Mouse (Mus musculus) lung, postnatal 0 days (tissue): ENCODE results near the gene Ddb2. TPM values are rescaled to one million over a fixed set of nuclear protein-coding genes. Genes with fewer than 3 reads are reported as not detected.
"Not testable (repeated sequence)": the region's sequence is repeated elsewhere in the genome, so short reads cannot be mapped to it uniquely, and the experiment has no call there.

Source experiments
- ATAC-seq: fragments of 200-750 bp; cut with Nextera tagmentation; 2 replicates; pipeline ENCODE4 v1.8.0; 2017; ENCODE audit warnings: moderate library complexity
- DNase-seq: peaks from one replicate; pipeline ENCODE4 v3.0.0-alpha.2; 2016; ENCODE audit warnings: low spot score
- H3K27ac ChIP-seq: fragments of 300-500 bp; sonication (generic); 2 replicates; pipeline ENCODE4 v1.5.1; 2014; ENCODE audit warnings: antibody characterized with exemption, mild to moderate bottlenecking, low read length, mixed read lengths
- H3K27me3 ChIP-seq: fragments of 300-500 bp; sonication (generic); replicated peaks from 2 replicates; pipeline ENCODE4 v1.6.1; 2014; ENCODE audit warnings: low read length, mixed read lengths; ENCODE audit not compliant: insufficient read depth
- H3K36me3 ChIP-seq: fragments of 300-500 bp; sonication (generic); 2 replicates; pipeline ENCODE4 v1.6.1; 2014; ENCODE audit warnings: low read length, mixed read lengths; ENCODE audit not compliant: insufficient read depth
- H3K4me1 ChIP-seq: fragments of 300-500 bp; sonication (generic); 2 replicates; pipeline ENCODE4 v1.6.1; 2014; ENCODE audit warnings: antibody characterized with exemption, low read depth, low read length, mixed read lengths; ENCODE audit not compliant: insufficient read depth
- H3K4me2 ChIP-seq: fragments of 300-500 bp; sonication (generic); replicated peaks from 2 replicates; pipeline ENCODE4 v1.6.1; 2014; ENCODE audit warnings: low read depth, mild to moderate bottlenecking, low read length, moderate library complexity, mixed read lengths
- H3K4me3 ChIP-seq: fragments of 300-500 bp; sonication (generic); 2 replicates; pipeline ENCODE4 v1.5.1; 2014; ENCODE audit warnings: low read depth, low read length
- H3K9ac ChIP-seq: fragments of 300-500 bp; sonication (generic); replicated peaks from 2 replicates; pipeline ENCODE4 v1.6.1; 2014; ENCODE audit warnings: low read depth, mild to moderate bottlenecking
- H3K9me3 ChIP-seq: fragments of 300-500 bp; sonication (generic); 2 replicates; pipeline ENCODE4 v1.6.1; 2016; ENCODE audit warnings: low read length, mixed read lengths
- CTCF ChIP-seq: IDR thresholded peaks from 2 replicates; pipeline ENCODE4 v1.5.1; 2016; ENCODE audit warnings: antibody characterized with exemption, mild to moderate bottlenecking
- EP300 ChIP-seq: IDR thresholded peaks from 2 replicates; pipeline ENCODE4 v1.6.1; 2016; ENCODE audit warnings: antibody characterized with exemption, mild to moderate bottlenecking, control low read depth
- WGBS: fragments of 180-500 bp; shearing (Covaris S2); extraction: QIAGEN DNeasy Blood & Tissue Kit; methylation state at CpG from one replicate; pipeline ENCODE4 v1.1.7; 2014; 5-methylcytosine and 5-hydroxymethylcytosine counted together
- polyA plus RNA-seq: library from polyadenylated mRNA; unstranded; fragments of >200 nt; fragmentation: Nextera tagmentation; extraction: Ambion mirVana; gene quantifications from 2 replicates; pipeline ENCODE4 v1.2.1, GENCODE M21; 2015

The Ddb2 gene
- polyA plus RNA-seq, 1 experiment from 2014 or later: 13.6 TPM

GRCm38 (mm10) chr2:91244557-91245228, 7.9 kb upstream of the Ddb2 start:
- no peak overlapping the region for H3K4me3 ChIP-seq
- no peak for ATAC-seq
- TF ChIP-seq EP300: no peak
- no peak for TF ChIP-seq CTCF
- H3K4me1 ChIP-seq: no peaks in the 10 kb centered on the region
- no peaks in the 10 kb centered on the region for H3K27me3 ChIP-seq
- H3K27ac ChIP-seq: no peak overlapping the region
- H3K9me3 ChIP-seq: no peaks in the 10 kb centered on the region
- no peak for DNase-seq
- WGBS: 70% methylated on average over 5 of the region's 5 CpGs
- H3K9ac ChIP-seq: no peak overlapping the region
- no peaks in the 10 kb centered on the region for H3K36me3 ChIP-seq
- H3K4me2 ChIP-seq: no peak overlapping the region

- ATAC-seq (no peak), DNase-seq (no peak)
- 66% methylated on average over 3 of the region's 3 CpGs for WGBS
- Histone ChIP-seq H3K27me3 (no peaks in the 10 kb centered on the region), H3K27ac (no peak overlapping the region), H3K9me3 (no peaks in the 10 kb centered on the region), H3K4me2 (no peak overlapping the region), H3K4me1 (no peaks in the 10 kb centered on the region), H3K9ac (no peak overlapping the region), H3K4me3 (no peak overlapping the region), H3K36me3 (no peaks in the 10 kb centered on the region)
- TF ChIP-seq CTCF (no peak), EP300 (no peak)
Measured at GRCm38 (mm10) chr2:91243416-91243815, 6.6 kb upstream of the Ddb2 start.

DNA sequence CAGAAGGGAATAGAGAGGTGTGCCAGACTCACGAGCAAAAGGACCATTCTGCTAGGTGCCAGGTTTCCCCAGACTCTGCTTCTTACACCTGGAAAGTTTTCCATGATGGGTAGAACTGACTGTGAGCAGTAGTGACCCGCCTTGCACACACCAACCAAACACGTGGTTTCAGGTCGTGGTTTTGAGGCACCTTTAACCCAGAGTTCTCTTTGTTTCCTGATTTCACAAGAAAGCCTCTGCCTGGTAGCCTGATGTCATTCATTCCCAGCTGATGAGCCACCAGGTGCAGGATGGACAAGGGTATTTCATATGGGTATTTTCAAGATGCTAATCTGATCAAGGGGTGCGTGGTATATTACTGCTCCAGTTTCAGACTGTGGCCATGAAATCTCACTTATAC, 5.8 kb upstream of the Ddb2 start:
- Histone ChIP-seq H3K4me3 (no peak overlapping the region), H3K9me3 (no peaks in the 10 kb centered on the region), H3K27ac (no peak overlapping the region), H3K36me3 (no peaks in the 10 kb centered on the region), H3K27me3 (no peaks in the 10 kb centered on the region), H3K4me2 (no peak overlapping the region), H3K9ac (no peak overlapping the region), H3K4me1 (no peaks in the 10 kb centered on the region)
- TF ChIP-seq EP300 (no peak), CTCF (no peak)
- WGBS: 63% methylated on average over 5 of the region's 5 CpGs
- no peak for ATAC-seq
- DNase-seq: no peak

- not testable (repeated sequence) for H3K4me1 ChIP-seq, H3K36me3 ChIP-seq, H3K9ac ChIP-seq, H3K27me3 ChIP-seq, H3K9me3 ChIP-seq
- Histone ChIP-seq H3K27ac (peak overlapping the region; percentile 82), H3K4me3 (peak overlapping the region; percentile 59), H3K4me2 (peak overlapping the region; percentile 80)
- WGBS: 5% methylated on average over 4 of the region's 4 CpGs
- DNase-seq: peak; percentile 74
- TF ChIP-seq CTCF (peak; percentile 52; the same call in 1 of the 2 replicates), EP300 (peak; percentile 6; the same call in 1 of the 2 replicates)
- peak; percentile 32 for ATAC-seq
Measured at GRCm38 (mm10) chr2:91237511-91238080, 814 bp upstream of the Ddb2 start.

GRCm38 (mm10) chr2:91229735-91230134, 7.0 kb downstream of the Ddb2 start:
- H3K4me3 ChIP-seq: no peak overlapping the region
- ATAC-seq (no peak), DNase-seq (no peak)
- H3K9me3 ChIP-seq: no peaks in the 10 kb centered on the region
- H3K27ac ChIP-seq: no peak overlapping the region
- H3K4me2 ChIP-seq: no peak overlapping the region
- H3K27me3 ChIP-seq: no peaks in the 10 kb centered on the region
- no peak for TF ChIP-seq CTCF
- TF ChIP-seq EP300: no peak
- 73% methylated on average over 2 of the region's 2 CpGs for WGBS
- H3K36me3 ChIP-seq: no peaks in the 10 kb centered on the region
- H3K4me1 ChIP-seq: no peaks in the 10 kb centered on the region
- H3K9ac ChIP-seq: no peak overlapping the region

GRCm38 (mm10) chr2:91223614-91224013, 13.2 kb downstream of the Ddb2 start:
- Histone ChIP-seq H3K36me3 (no peaks in the 10 kb centered on the region), H3K4me1 (no peaks in the 10 kb centered on the region), H3K9ac (no peak overlapping the region), H3K4me2 (no peak overlapping the region), H3K4me3 (no peak overlapping the region), H3K27ac (no peak overlapping the region), H3K27me3 (no peaks in the 10 kb centered on the region), H3K9me3 (no peaks in the 10 kb centered on the region)
- no peak for TF ChIP-seq EP300
- peak; percentile 31; the same call in 1 of the 2 replicates for TF ChIP-seq CTCF
- WGBS: 74% methylated on average over 2 of the region's 2 CpGs
- no peak for ATAC-seq
- DNase-seq: no peak
